Mouse (Mus musculus) thymus, postnatal 0 days (tissue): ENCODE measurements around the gene Sox1. TPM values are rescaled to one million over a fixed set of nuclear protein-coding genes. Genes with fewer than 3 reads are reported as not detected.

Experiments used
- DNase-seq: peaks from one replicate; pipeline ENCODE4 v3.0.0-alpha.2; 2015; ENCODE audit warnings: low spot score
- polyA plus RNA-seq: library from polyadenylated mRNA; unstranded; fragments of >200 nt; fragmentation: Nextera tagmentation; extraction: Ambion mirVana; gene quantifications from 2 replicates; pipeline ENCODE4 v1.2.1, GENCODE M21; 2015

Sox1 gene
- polyA plus RNA-seq, 1 experiment from 2014 or later, result not detected

- no peak for DNase-seq
Measured at GRCm38 (mm10) chr8:12417056-12417455, 22.0 kb downstream of the Sox1 start.

- no peak for DNase-seq
Measured at GRCm38 (mm10) chr8:12420537-12420936, 25.4 kb downstream of the Sox1 start.

GRCm38 (mm10) chr8:12425906-12426305 is 30.8 kb downstream of the Sox1 start:
- no peak for DNase-seq

GRCm38 (mm10) chr8:12427346-12427745 is 32.3 kb downstream of the Sox1 start:
- no peak for DNase-seq

- no peak for DNase-seq
Measured at GRCm38 (mm10) chr8:12427886-12428799, 33.0 kb downstream of the Sox1 start.

- no peak for DNase-seq
Measured at GRCm38 (mm10) chr8:12428931-12429330, 33.8 kb downstream of the Sox1 start.

- DNase-seq, result no peak
Measured at GRCm38 (mm10) chr8:12429601-12430172, 34.6 kb downstream of the Sox1 start.

GRCm38 (mm10) chr8:12430173-12430899 is 35.2 kb downstream of the Sox1 start:
- DNase-seq, result no peak

- no peak for DNase-seq
Measured at GRCm38 (mm10) chr8:12430900-12431737, 36.0 kb downstream of the Sox1 start.

GRCm38 (mm10) chr8:12431738-12432055 is 36.6 kb downstream of the Sox1 start:
- no peak for DNase-seq

GRCm38 (mm10) chr8:12432546-12432945 is 37.5 kb downstream of the Sox1 start:
- no peak for DNase-seq

GRCm38 (mm10) chr8:12434771-12435170 is 39.7 kb downstream of the Sox1 start:
- no peak for DNase-seq

GRCm38 (mm10) chr8:12438021-12438420 is 42.9 kb downstream of the Sox1 start:
- DNase-seq, result no peak

GRCm38 (mm10) chr8:12439044-12439443 is 43.9 kb downstream of the Sox1 start:
- DNase-seq, result no peak

GRCm38 (mm10) chr8:12439846-12440245 is 44.8 kb downstream of the Sox1 start:
- no peak for DNase-seq

GRCm38 (mm10) chr8:12440997-12441396 is 45.9 kb downstream of the Sox1 start:
- no peak for DNase-seq

- DNase-seq, result no peak
Measured at GRCm38 (mm10) chr8:12445258-12445657, 50.2 kb downstream of the Sox1 start.

- DNase-seq, result no peak
Measured at GRCm38 (mm10) chr8:12445926-12446680, 51.0 kb downstream of the Sox1 start.
